Mouse (Mus musculus) kidney, postnatal 14 days (tissue): ENCODE measurements around the gene Ptpn18.

Experiments used
- DNase-seq: peaks from one replicate; pipeline ENCODE4 v3.0.0; 2022; ENCODE audit warnings: mixed read lengths

The Ptpn18 gene

GRCm38 (mm10) chr1:34465445-34465844 lies 5.9 kb downstream of the Ptpn18 start:
- DNase-seq, result no peak

- DNase-seq, result no peak
Observed at GRCm38 (mm10) chr1:34468051-34468450, 8.5 kb downstream of the Ptpn18 start.

- DNase-seq, result no peak
Observed at GRCm38 (mm10) chr1:34468500-34468899, 8.9 kb downstream of the Ptpn18 start.

- no peak for DNase-seq
Observed at GRCm38 (mm10) chr1:34469801-34470200, 10.2 kb downstream of the Ptpn18 start.

GRCm38 (mm10) chr1:34472427-34473300 lies 13.1 kb downstream of the Ptpn18 start:
- DNase-seq, result peak; percentile 42

GRCm38 (mm10) chr1:34478891-34479655 lies 19.5 kb downstream of the Ptpn18 start:
- DNase-seq, result no peak

GRCm38 (mm10) chr1:34480801-34481200 lies 21.2 kb downstream of the Ptpn18 start:
- no peak for DNase-seq

- DNase-seq, result no peak
Observed at GRCm38 (mm10) chr1:34481920-34482669, 22.5 kb downstream of the Ptpn18 start.

GRCm38 (mm10) chr1:34484470-34484869 lies 24.9 kb downstream of the Ptpn18 start:
- no peak for DNase-seq

- peak; percentile 53 for DNase-seq
Observed at GRCm38 (mm10) chr1:34485461-34486188, 26.1 kb downstream of the Ptpn18 start.

GRCm38 (mm10) chr1:34487383-34487782 lies 27.8 kb downstream of the Ptpn18 start:
- DNase-seq, result no peak

GRCm38 (mm10) chr1:34489852-34490541 lies 30.4 kb downstream of the Ptpn18 start:
- DNase-seq, result no peak

- DNase-seq, result no peak
Observed at GRCm38 (mm10) chr1:34491480-34491879, 31.9 kb downstream of the Ptpn18 start.

- no peak for DNase-seq
Observed at GRCm38 (mm10) chr1:34502991-34503390, 43.4 kb downstream of the Ptpn18 start.

- no peak for DNase-seq
Observed at GRCm38 (mm10) chr1:34505307-34505706, 45.7 kb downstream of the Ptpn18 start.

GRCm38 (mm10) chr1:34505970-34506551 lies 46.5 kb downstream of the Ptpn18 start:
- no peak for DNase-seq

GRCm38 (mm10) chr1:34507986-34508385 lies 48.4 kb downstream of the Ptpn18 start:
- DNase-seq, result no peak

GRCm38 (mm10) chr1:34510575-34510981 lies 51.0 kb downstream of the Ptpn18 start:
- no peak for DNase-seq

- peak; percentile 10 for DNase-seq
Observed at GRCm38 (mm10) chr1:34511027-34511426, 51.5 kb downstream of the Ptpn18 start.

GRCm38 (mm10) chr1:34513068-34513467 lies 53.5 kb downstream of the Ptpn18 start:
- no peak for DNase-seq

GRCm38 (mm10) chr1:34516595-34516994 lies 57.0 kb downstream of the Ptpn18 start:
- no peak for DNase-seq
